Mouse (Mus musculus): ENCODE measurements around the gene Cfap54. TPM values are rescaled to one million over a fixed set of nuclear protein-coding genes. Genes with fewer than 3 reads are reported as not detected.

Cfap54 gene
- 1.2 and 1.5 TPM in 2 replicates for polyA plus RNA-seq (2016; fragmentation: Nextera tagmentation; extraction: Ambion mirVana)

DNA sequence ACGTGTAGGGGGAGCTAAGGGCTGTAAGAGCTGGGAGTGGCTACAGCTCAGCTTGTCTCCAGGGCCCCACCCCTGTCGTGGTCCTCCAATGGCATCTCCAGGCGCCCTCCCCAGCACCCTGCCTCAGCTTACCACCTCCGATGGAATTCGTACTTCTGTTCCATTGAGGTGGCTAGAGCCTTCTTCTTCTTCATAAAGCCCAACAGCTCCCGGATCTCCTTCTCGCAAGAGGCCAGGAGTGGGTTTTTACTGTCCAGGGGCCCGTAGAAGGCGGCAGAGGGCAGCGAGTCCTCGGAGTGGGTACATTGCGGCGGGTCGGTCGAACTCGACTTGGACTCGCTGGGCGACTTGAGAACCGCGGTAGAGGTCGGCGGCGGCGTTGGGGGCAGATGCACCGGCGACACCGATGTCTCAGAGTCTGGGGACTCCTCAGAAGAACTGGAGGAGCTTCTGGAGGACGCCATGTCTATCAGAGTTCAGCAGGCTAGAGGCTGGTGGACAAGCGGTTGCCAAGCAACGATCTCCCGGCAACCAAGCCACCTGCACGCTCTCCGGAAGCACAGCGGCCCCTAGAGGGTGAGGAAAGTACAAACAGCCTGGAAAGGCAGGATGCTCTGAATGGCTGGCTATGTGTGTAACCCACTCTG lies at the start of gene Cfap54:
TSS of gene Cfap54 (minus strand) at position 486 of the 647 bp plus-strand sequence.
- peak; percentile 92 for DNase-seq (ENCODE audit: low spot score)
- no peaks in the 10 kb centered on the region for H3K9me3 ChIP-seq (replicated peaks)
- WGBS = under 1% methylated on average over 34 of the region's 34 CpGs
- H3K27me3 ChIP-seq (ENCODE audit: low read depth, poor library complexity, severe bottlenecking) = no peaks in the 10 kb centered on the region; the same call in 1 of the 2 replicates
- H3K4me1 ChIP-seq = peaks cover 39% of the 10 kb centered on the region
- H3K36me3 ChIP-seq = no peaks in the 10 kb centered on the region
- peak within 1 kb of the TSS; percentile 84 for H3K27ac ChIP-seq (replicated peaks)
- peak within 1 kb of the TSS; percentile 72 for H3K4me3 ChIP-seq

DNA sequence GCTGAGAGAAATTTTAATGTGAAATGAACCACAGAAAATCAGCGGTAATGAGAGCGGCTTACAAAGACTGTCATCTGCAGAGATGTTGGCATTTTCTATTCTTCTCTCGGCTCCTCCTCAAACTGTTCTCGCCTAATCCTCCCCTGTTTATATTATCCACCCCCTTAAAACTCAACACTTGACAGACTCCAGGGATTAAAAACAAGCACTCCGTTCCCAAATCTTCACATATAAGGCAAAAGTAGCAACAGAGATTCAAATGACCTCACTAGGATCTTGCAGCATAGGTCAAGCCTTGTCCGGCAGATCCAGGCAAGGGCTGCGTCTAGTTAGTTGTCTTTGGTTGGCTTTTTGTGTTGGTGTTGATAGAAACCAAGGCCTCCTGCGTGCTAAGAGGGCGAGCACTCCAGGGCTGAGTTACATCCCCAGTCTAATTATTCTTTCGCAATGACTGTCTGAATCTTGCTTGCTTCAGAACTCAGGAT lies 49.1 kb upstream of the Cfap54 start:
- no peaks in the 10 kb centered on the region for H3K36me3 ChIP-seq
- H3K27me3 ChIP-seq (ENCODE audit: low read depth, poor library complexity, severe bottlenecking) = no peaks in the 10 kb centered on the region
- H3K9me3 ChIP-seq (replicated peaks) = no peaks in the 10 kb centered on the region
- H3K4me3 ChIP-seq = no peak overlapping the region
- 60% methylated on average over 10 of the region's 10 CpGs for WGBS
- 0 out of 2 replicates have a peak overlapping the region, but pooled peaks have one; percentile 28 for H3K27ac ChIP-seq (replicated peaks)
- peaks cover 9% of the 10 kb centered on the region; the same call in 1 of the 2 replicates for H3K4me1 ChIP-seq
- no peak for DNase-seq (ENCODE audit: low spot score)

DNA sequence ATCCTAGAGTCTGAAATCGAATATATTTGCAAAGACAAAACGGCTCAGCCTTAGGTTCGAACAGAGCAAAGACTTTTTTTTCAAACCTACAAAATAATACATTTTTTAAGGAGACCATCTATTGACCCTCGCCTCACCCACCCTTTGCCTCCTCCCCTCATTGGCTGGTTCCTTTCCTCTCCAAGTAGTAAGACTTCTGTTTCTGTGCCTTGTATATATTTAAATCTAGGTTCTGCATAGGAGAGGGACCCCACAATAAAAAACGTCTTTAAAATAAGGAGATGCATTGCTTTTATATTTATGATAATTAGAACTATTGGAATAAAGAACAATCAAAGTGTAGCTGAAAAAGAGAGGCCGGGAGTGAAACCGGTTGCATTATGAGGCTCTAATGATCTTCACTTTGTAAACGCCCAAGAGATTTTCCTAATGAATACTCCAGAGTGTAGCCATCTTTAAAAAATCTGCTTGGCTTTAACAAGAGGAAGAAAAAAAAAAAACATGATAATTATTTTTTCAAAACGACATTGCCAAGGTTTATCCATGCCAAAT lies 48.6 kb upstream of the Cfap54 start:
- no peaks in the 10 kb centered on the region for H3K27me3 ChIP-seq (ENCODE audit: low read depth, poor library complexity, severe bottlenecking)
- no peak overlapping the region for H3K27ac ChIP-seq (replicated peaks)
- H3K36me3 ChIP-seq = no peaks in the 10 kb centered on the region
- no peak for DNase-seq (ENCODE audit: low spot score)
- no peaks in the 10 kb centered on the region for H3K9me3 ChIP-seq (replicated peaks)
- peaks cover 9% of the 10 kb centered on the region; the same call in 1 of the 2 replicates for H3K4me1 ChIP-seq
- no peak overlapping the region for H3K4me3 ChIP-seq
- WGBS = 79% methylated on average over 9 of the region's 9 CpGs

DNA sequence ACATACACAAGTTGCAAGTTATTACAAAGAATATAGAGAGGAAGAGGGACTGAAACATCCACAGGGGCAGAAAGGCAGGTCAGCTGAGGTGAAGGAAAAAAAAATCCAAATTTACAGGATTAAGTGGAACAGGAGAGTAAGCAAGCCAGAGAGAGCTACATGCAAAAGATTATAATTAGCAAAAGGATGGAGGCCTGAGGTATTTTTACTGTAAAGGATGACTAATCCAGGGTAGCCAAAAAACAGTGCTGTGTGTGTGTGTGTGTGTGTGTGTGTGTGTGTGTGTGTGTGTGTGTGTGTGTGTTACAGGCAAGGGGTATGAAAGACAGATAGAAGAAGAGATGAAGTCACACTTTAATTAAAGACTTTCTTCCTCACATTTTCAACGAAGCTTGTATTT lies 47.9 kb upstream of the Cfap54 start:
- Histone ChIP-seq H3K27ac (replicated peaks) (no peak overlapping the region), H3K4me1 (peaks cover 9% of the 10 kb centered on the region; the same call in 1 of the 2 replicates), H3K4me3 (no peak overlapping the region), H3K9me3 (replicated peaks) (no peaks in the 10 kb centered on the region), H3K27me3 (ENCODE audit: low read depth, poor library complexity, severe bottlenecking) (no peaks in the 10 kb centered on the region), H3K36me3 (no peaks in the 10 kb centered on the region)
- WGBS = 96% methylated on average over 1 of the region's 1 CpGs
- no peak for DNase-seq (ENCODE audit: low spot score)

DNA sequence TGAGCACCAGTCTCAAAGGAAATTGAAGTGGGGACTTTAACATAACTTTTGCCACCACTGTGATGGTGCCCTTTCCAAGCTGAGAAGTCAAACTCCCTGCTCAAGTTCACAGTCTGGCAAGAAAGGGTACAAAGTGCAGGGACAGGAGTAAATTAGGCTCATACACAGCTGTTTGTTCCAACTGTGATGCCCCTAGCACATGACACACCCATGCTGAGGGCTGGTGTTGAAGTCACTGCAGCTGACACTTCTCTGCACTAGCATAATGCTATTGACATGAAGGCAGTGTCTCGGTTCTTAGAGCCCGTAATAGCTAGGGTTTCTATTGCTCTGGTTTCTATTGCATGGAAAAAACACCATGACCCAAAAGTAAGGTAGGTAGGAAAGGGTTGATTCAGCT lies 47.1 kb upstream of the Cfap54 start:
- no peaks in the 10 kb centered on the region for H3K9me3 ChIP-seq (replicated peaks)
- no peaks in the 10 kb centered on the region for H3K27me3 ChIP-seq (ENCODE audit: low read depth, poor library complexity, severe bottlenecking)
- WGBS = 93% methylated on average over 2 of the region's 2 CpGs
- no peak for DNase-seq (ENCODE audit: low spot score)
- no peak overlapping the region for H3K4me3 ChIP-seq
- H3K36me3 ChIP-seq = no peaks in the 10 kb centered on the region
- H3K4me1 ChIP-seq = peaks cover 9% of the 10 kb centered on the region; the same call in 1 of the 2 replicates
- no peak overlapping the region for H3K27ac ChIP-seq (replicated peaks)

DNA sequence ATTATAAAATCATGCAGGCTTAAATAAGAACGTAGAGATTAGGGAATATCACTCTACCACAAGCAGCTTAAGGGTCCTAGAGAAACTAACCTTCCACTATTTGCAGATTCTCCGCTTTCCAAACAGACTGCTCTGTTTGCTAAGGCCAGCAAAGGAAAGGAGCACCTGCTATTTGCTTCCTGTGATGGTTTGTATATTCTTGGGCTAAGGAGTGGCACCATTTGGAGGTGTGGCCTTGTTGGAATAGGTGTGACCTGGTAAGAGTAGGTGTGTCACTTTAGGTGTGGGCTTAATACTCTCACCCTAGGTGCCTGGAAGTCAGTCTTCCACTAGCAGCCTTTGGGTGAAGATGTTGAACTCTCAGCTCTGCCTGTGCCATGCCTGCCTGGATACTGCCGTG lies 44.6 kb upstream of the Cfap54 start:
- no peak for DNase-seq (ENCODE audit: low spot score)
- Histone ChIP-seq H3K27me3 (ENCODE audit: low read depth, poor library complexity, severe bottlenecking) (no peaks in the 10 kb centered on the region), H3K27ac (replicated peaks) (no peak overlapping the region), H3K4me1 (peaks cover 12% of the 10 kb centered on the region; the same call in 1 of the 2 replicates), H3K36me3 (no peaks in the 10 kb centered on the region), H3K9me3 (replicated peaks) (no peaks in the 10 kb centered on the region), H3K4me3 (no peak overlapping the region)
- 81% methylated on average over 3 of the region's 3 CpGs for WGBS

DNA sequence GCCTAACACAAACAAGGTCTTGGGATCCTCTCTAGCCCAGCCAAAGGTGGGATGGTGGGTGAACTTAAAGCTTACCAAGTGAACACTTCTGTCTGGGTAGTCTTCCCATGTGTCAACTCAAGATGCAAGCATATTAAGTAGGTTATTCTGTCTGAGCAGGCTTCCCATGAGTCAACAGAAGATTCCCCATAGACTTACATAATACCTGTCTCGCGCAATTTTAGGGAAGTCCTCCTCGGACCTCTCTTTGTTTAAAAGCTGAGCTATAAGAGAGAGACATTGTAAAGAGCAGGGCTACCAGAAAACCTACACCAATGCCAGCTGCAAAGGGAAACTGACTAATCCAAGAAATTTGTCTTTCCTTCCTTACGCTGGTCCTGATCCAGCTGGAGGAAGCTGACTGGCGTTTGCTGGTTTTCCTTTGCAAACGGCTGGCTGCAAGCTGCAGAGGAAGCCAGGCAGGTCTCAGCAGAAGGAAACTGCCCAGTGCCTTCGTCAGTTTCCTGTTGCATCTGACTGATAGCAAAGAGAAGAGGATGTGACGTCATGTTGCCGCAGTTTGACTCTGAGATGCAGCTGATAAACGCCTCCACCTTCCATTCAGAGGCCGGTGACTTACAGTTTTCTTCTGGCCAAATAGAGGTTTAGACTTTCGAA lies 42.7 kb upstream of the Cfap54 start:
- H3K4me3 ChIP-seq = no peak overlapping the region
- H3K27ac ChIP-seq (replicated peaks) = peak overlapping the region; percentile 28; the same call in 1 of the 2 replicates
- WGBS = 75% methylated on average over 12 of the region's 12 CpGs
- 0 out of 2 replicates have a peak, but pooled peaks cover 2% of the 10 kb centered on the region for H3K4me1 ChIP-seq
- no peaks in the 10 kb centered on the region for H3K9me3 ChIP-seq (replicated peaks)
- no peaks in the 10 kb centered on the region for H3K27me3 ChIP-seq (ENCODE audit: low read depth, poor library complexity, severe bottlenecking)
- DNase-seq (ENCODE audit: low spot score) = no peak
- H3K36me3 ChIP-seq = no peaks in the 10 kb centered on the region

DNA sequence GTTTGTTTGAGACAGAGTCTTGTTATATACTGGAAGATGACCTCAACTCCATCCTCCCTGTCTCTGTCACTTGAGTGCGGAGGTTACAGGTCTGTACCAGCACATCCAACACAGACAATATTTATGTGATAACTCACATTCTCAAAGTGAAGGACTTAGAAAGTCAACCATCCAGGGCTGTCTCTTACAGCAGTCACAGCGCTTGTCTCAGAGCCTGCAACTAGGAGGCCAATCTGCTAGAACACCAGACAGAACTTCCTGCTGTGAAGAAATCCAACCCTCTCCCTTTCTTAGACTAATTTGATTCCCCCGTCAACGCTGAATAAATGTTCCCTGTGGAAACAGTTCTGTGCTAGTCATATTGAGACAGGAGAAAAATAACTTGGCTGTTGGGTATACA lies 41.9 kb upstream of the Cfap54 start:
- no peaks in the 10 kb centered on the region for H3K36me3 ChIP-seq
- H3K27me3 ChIP-seq (ENCODE audit: low read depth, poor library complexity, severe bottlenecking) = no peaks in the 10 kb centered on the region
- H3K4me3 ChIP-seq = no peak overlapping the region
- WGBS = 82% methylated on average over 4 of the region's 4 CpGs
- 0 out of 2 replicates have a peak overlapping the region, but pooled peaks have one; percentile 28 for H3K27ac ChIP-seq (replicated peaks)
- H3K9me3 ChIP-seq (replicated peaks) = no peaks in the 10 kb centered on the region
- H3K4me1 ChIP-seq = 0 out of 2 replicates have a peak, but pooled peaks cover 2% of the 10 kb centered on the region
- DNase-seq (ENCODE audit: low spot score) = no peak

DNA sequence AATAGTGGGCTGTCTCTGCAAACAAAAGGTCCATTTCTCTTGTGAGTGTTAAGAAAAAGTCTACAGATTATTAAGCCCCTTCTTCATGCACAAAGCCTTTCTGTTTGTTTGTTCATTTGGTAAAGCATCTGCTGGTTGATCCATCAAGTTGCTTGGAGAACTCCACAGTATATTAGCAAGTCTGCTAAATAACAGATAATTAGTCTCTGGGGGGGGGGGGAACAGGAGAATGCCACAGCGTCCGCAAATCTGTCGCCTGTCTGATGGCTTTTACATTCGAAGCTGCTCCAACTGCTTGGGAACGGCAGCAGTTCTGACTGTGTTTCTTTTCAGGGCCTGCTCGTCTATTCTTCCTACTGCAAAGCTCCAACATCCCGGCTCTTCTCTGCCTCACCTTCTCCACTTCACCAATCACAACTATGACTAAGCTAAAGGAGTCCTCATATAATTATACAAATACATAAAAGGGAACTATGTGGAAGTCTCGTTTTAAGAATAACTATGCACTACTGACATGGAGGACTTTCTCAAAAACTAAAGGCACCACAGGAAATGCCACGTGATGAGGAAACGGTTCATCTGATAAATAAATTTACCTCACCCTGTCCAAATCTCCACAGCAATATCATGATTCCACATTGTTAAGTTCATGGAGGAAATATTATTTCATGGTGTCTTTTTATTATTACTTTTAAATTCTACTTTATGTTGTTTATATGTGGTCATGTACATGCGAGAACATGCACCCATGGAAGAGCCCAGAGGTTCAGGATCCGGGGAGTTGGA lies 41.2 kb upstream of the Cfap54 start:
- Histone ChIP-seq H3K4me1 (0 out of 2 replicates have a peak, but pooled peaks cover 2% of the 10 kb centered on the region), H3K27ac (replicated peaks) (no peak overlapping the region), H3K4me3 (no peak overlapping the region), H3K9me3 (replicated peaks) (no peaks in the 10 kb centered on the region), H3K36me3 (no peaks in the 10 kb centered on the region), H3K27me3 (ENCODE audit: low read depth, poor library complexity, severe bottlenecking) (no peaks in the 10 kb centered on the region)
- DNase-seq (ENCODE audit: low spot score) = no peak
- 79% methylated on average over 12 of the region's 12 CpGs for WGBS

DNA sequence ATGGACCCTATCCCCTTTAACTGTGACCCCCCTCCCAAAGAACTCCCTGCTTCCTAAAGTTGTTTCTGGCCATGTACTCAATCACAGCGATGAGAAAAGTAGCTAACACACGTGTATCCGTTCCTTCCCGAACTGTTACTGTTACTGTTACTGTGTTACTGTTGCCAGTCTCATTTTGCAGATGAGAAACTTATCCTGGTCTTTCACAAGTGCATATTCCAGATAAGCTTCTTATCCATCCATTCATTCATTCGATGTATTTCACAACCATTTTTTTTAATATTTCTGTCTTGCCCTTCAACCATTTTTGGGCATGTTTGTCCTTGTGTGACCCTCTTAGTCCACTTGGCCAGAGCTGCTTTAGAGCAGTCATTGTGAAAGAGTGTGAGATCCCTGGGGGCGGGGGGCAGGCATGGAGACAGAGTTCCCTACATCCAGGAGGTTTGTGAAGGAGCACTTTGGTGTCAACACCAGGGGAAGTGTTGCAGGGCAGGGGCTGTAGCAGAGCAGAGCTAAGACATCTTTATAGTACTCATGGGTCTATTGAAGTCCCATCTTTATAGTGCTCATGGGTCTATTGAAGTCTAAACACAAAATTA lies 39.9 kb upstream of the Cfap54 start:
- 0 out of 2 replicates have a peak, but pooled peaks cover 2% of the 10 kb centered on the region for H3K4me1 ChIP-seq
- no peaks in the 10 kb centered on the region for H3K36me3 ChIP-seq
- WGBS = 91% methylated on average over 6 of the region's 6 CpGs
- no peak for DNase-seq (ENCODE audit: low spot score)
- H3K9me3 ChIP-seq (replicated peaks) = no peaks in the 10 kb centered on the region
- H3K27ac ChIP-seq (replicated peaks) = no peak overlapping the region
- H3K27me3 ChIP-seq (ENCODE audit: low read depth, poor library complexity, severe bottlenecking) = no peaks in the 10 kb centered on the region
- H3K4me3 ChIP-seq = no peak overlapping the region

DNA sequence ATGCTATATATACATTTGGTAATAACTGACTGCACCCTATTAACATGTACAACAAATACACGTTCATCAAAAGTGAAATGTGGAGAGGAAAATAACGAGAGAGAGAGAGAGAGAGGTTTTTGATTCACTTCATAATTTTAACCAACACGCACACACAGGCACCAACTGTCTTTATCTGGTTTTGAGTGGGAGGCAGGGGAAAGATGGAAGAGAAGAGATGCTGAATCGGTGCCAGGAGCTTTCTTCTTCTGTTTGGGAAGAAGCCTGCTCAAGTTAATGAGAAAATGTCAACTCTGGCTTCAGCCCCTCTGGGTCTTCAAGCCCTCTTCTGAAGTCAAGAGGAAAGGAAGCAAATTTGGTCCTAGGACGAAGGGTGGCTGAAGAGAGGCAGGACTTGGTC lies 38.4 kb upstream of the Cfap54 start:
- DNase-seq (ENCODE audit: low spot score) = no peak
- Histone ChIP-seq H3K36me3 (no peaks in the 10 kb centered on the region), H3K4me3 (no peak overlapping the region), H3K27me3 (ENCODE audit: low read depth, poor library complexity, severe bottlenecking) (no peaks in the 10 kb centered on the region), H3K9me3 (replicated peaks) (no peaks in the 10 kb centered on the region), H3K4me1 (0 out of 2 replicates have a peak, but pooled peaks cover 2% of the 10 kb centered on the region), H3K27ac (replicated peaks) (no peak overlapping the region)
- 88% methylated on average over 5 of the region's 5 CpGs for WGBS

DNA sequence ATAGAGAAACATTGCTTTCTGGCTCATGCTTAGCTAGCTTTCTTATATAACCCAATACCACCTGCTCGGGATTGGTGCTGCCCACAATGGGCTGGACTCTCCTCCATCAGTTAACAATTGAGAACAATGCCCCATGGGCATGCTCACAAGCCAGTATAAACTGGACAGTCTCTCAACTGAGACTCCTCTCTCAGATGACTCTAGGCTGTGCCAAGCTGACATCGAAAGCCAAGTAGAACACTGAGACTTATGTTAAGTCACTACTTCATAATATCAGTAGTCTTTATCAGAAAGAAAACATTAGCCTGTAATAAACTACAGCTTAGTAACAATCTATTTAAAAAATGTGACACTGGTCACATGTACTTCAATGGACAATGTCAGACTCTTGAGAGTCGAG lies 35.2 kb upstream of the Cfap54 start:
- no peaks in the 10 kb centered on the region for H3K36me3 ChIP-seq
- H3K4me3 ChIP-seq = no peak overlapping the region
- H3K4me1 ChIP-seq = no peaks in the 10 kb centered on the region
- 88% methylated on average over 3 of the region's 3 CpGs for WGBS
- H3K27ac ChIP-seq (replicated peaks) = no peak overlapping the region
- no peaks in the 10 kb centered on the region for H3K9me3 ChIP-seq (replicated peaks)
- H3K27me3 ChIP-seq (ENCODE audit: low read depth, poor library complexity, severe bottlenecking) = no peaks in the 10 kb centered on the region
- DNase-seq (ENCODE audit: low spot score) = no peak

Data from midbrain, embryonic 10.5 days (tissue).